Mouse (Mus musculus): ENCODE data around the gene Dctn5.

The Dctn5 gene

DNA sequence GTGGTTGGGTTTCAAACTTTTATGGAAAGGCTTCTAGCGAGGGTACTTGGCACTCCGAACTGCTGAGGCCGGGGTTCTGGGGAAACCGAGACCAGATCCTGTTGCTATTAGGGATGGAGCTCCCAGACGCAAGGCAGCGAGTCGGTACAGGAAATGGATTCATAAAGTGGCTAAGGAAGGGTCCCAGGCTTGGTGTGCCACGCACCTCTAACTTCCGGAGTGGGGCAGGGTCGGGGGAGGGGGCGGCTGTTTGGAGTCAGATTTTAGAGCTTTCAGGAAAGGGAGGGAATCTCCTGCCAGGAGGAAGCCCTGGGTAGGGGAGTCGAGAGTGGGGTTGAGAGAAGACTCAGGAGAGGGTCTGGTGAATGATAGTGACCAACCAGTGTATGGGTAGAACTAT lies 27.2 kb downstream of the Dctn5 start:
- DNase-seq (ENCODE audit: low read depth): no peak

DNA sequence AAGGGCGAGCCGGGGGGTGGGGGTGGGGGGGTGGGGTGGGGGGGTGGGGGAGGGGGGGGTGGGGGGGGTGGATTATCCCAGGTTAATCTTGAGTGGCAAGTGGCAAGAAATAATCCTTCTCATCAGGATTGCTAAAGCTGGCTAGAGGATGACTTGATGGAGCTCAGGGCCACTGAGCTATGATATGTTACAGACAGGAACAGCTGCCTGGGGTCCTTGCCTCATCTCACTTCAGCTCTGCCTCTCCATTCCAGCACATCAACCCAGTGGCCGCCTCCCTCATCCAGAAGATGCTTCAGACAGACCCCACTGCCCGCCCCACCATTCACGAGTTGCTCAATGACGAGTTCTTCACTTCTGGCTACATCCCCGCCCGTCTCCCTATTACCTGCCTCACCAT lies 30.9 kb downstream of the Dctn5 start:
- DNase-seq (ENCODE audit: low read depth): no peak

DNA sequence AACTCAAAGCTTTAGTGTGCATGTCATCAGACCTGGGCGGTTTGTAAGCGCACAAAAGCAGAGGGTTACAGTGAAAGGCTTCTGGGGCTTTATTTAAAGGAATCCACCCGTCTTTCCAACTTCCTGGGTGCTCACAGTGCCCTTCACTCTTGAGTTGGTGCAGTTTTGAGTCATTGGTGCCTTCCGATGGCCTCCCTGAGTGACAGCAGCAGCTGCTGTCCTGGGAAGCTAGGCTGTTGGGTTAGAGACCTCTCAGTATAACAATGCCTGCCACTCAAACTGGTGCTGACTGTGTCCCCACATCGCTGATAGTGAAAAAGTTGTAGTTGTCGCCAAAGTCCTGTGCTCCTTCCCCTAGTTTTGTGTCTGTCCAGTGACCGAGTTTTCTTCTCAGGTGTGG lies 34.4 kb downstream of the Dctn5 start:
- DNase-seq (ENCODE audit: low read depth): no peak

DNA sequence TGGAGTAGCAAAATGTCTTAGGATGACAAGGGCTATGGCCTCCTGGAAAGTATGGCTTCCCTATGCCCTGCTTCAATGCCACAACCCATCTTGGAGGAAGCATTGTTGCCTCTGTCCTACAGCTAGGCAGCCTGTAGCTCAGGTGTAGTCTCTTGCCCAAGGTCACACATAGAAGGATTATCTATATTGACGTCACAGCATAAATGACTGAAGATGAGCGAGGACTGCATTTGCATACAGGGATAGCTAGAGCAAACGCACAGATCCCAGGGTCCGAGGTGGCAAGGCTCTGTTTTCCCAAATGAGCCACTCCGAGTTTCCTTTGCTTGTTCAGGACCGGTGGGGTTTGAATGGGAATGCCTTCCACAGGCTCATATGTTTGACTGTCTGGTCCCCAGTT lies 37.9 kb downstream of the Dctn5 start:
- no peak for DNase-seq (ENCODE audit: low read depth)

DNA sequence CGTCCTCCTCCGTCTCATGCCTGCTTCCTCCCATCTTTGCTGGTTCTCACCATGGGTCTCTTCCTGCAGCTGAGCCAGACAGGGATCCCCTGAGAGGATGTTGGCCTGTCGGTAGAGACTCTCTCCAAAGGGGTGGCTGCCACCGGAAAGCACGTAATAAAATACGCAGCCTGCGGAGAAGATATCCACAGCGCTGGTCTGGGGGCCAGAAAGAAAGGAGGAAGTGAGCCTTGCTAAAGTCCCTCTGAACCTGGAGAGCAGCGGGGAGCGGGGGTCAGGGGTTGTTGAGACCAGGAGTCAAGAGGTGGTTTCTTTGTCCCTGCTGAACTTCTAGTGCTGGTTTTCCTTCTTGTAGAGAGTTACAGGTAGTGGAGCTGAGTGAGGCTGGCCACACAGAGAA lies 38.8 kb downstream of the Dctn5 start:
- DNase-seq (ENCODE audit: low read depth): no peak

DNA sequence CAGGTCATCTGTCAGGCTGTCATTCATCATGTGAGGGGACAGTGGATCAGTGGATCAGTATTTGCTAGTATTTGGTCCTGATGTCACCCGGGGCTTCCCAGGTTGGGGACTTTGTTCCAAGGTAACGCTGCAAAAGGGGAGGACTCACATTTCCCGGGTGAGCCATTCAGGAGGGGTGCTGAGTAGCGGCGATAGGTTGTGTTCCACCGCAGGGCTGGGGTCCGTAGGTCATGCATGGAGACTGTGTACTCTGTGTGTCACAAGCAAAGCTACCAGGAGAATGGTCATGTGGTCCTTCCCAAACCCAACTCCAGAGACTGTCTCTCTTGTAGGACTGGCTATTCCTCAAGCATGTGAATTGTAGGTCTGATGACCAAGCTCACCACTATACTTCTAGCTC lies 47.9 kb downstream of the Dctn5 start:
- DNase-seq (ENCODE audit: low read depth): no peak

DNA sequence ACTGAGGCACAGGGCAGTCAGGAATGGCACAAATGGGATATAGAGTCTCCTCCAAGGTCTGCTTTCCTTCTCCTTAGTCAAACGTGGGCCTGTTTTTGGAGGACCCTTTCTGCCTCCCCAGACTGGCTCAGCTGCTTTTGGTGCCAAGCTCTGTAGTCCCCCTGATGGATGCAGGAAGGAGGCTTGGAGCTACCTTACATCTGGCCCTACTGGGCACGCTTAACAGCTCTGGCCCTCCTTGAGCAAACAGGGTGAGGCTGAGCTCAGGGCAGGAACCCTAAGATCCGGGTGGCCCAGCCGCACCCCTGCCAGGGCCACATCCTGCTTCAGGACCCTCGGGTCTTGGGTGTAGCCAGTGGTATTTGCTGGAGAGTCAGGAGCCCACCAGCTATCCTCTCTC lies 51.7 kb downstream of the Dctn5 start:
- no peak for DNase-seq (ENCODE audit: low read depth)

DNA sequence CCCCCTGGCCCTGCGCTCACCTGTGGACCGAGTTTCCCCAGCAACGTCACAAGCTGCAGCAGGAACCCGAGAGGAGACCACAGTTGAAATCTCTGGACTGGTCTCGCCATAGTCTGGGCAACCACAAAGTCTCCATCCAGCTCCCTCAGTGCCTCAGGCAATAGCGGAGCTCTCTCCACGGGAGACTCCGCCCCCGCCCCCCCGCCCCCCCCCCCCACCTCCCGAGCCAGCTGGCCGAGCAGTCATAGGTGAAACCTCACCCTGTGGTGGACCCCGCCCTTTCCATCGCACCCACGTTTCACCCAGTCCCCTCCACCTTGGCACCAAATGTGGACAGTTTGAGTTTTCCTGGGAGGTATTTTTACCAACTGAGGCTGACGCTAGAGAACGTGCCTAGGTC lies 53.2 kb downstream of the Dctn5 start, which contains the start of gene Ern2:
Gene Ern2, minus strand, starts transcription at position 165 of the 400 bp plus-strand sequence.
- no peak for DNase-seq (ENCODE audit: low read depth)

DNA sequence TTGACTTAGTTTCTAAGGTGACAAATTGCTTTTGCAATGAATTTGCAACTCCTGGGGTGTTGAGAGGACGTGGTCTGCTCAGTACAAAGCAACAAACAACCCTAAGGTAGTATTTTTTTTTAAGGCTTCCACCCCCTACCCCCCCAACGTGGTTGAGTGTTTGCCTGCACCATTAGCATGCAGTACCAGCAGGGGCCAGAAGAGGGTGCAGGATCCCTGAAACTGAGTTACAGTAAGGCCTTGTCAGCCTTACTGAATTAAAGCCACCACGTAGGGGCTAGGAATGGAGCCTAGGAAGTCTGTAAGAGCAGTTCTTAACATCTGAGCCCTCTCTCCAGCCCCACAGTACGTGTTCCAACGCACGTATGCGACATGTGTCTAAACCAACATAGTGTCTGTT lies 56.6 kb downstream of the Dctn5 start:
- DNase-seq (ENCODE audit: low read depth): peak; percentile 55

DNA sequence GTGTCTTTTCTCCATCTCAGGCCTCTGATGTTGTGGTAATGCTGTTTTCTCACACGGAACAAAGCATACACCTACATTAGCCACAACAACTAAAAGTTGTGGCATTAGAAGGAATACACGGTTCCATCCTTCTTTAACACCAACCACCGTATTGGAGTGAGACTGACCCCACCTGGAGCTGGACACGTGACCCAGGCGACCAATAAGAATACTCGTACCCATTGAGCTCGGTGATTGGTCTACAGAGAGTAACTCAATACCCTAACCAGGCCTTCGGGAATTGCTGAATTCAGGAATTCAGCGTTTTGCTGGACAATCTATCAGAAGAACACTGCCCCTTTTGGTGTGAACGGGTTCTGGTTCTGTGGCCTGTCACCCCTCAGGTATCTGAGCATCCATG lies 58.3 kb downstream of the Dctn5 start:
- DNase-seq (ENCODE audit: low read depth): no peak

DNA sequence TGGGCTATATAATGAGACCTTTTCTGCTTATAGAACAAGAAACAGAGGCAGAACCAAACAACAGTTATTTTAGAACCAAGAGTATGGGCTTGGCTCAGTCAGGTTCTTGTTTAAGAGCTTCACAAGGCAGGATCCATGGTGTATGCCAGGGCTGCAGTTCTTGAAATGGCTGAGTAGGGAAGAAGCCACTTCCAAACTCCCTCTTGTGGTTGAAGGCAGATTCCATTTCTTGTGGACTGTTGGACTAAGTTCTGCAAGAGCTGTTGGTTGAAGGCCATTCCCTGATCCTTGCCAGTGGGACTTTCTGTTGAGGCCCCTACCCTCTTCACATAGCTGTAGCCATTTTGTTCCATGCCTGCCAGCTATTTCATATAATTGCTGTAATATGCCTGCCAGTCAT lies 61.1 kb downstream of the Dctn5 start:
- no peak for DNase-seq (ENCODE audit: low read depth)

DNA sequence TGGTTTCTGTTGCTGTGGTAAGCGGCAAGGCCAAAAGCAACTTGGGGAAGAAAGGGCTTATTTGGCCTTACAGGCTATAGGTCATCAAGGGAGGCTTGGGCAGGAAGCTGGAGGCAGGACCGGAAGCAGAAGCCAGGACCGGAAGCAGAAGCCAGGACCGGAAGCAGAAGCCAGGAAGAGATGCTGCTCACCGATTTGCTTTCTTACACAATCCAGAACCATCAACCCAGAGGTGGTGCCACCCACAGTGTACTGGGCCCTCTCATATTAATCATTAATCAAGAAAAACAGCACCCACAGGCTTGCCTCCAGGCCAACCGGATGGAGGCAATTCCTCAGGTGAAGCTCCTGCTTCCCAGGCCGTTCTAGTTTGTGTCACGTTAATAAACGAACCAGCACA lies 63.9 kb downstream of the Dctn5 start:
- no peak for DNase-seq (ENCODE audit: low read depth)

DNA sequence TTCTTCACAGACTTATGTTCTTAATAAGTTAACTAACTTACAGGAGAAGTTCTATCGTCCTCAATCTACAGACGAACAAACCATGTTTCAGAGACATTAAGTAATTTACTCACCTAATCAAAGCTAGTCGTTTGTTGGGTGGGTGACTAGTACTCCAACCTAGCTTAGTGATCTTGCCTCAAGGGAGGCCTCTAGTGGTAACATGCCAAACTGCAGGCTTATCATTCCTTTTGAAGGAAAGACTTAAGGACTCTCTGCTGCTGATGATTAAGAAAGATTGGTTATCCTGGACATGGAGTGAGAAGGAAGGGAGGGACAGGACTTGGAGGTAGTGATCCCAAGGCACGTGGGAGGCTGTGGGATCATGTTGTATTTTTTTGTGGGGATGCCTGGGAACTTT lies 64.5 kb downstream of the Dctn5 start:
- peak; percentile 72 for DNase-seq (ENCODE audit: low read depth)

All from c-Kit-positive CD71-positive TER-119-negative erythroid progenitor cells, embryonic 14.5 days (primary cell).